8 mouse cellular contexts compared by ENCODE assay signal in genomic region chr2:76648666-76649141, GRCm38 (mm10). TPM values are rescaled to one million over a fixed set of nuclear protein-coding genes. Genes with fewer than 3 reads are reported as not detected.
DNase-seq lines count a peak whose midpoint lies in the region; ATAC-seq and TF ChIP-seq lines count a peak whose summit lies in the region.

No protein-coding gene starts in this region.

- ATAC-seq in heart, embryonic 13.5 days (ENCODE audit: extremely low read depth, insufficient number of reproducible peaks, low FRiP score, low TSS enrichment), result no peak
- peak; percentile 45 for ATAC-seq in intestine, embryonic 16.5 days
- ATAC-seq in midbrain, embryonic 15.5 days (replicated peaks), result peak; percentile 47

- no peak for DNase-seq in heart, postnatal 10 days
- no peak for DNase-seq in ES-E14 (ENCODE audit: low read depth, low spot score)
- no peak for DNase-seq in embryonic facial prominence, embryonic 10.5 days (ENCODE audit: low spot score)
- DNase-seq in gastrocnemius, postnatal 36 days, result no peak
- no peak for DNase-seq in spleen, postnatal 14 days (ENCODE audit: low spot score in 2 of 2)

- peak overlapping the region; percentile 94 for H3K4me2 ChIP-seq in heart, embryonic 13.5 days
- peak overlapping the region; percentile 56 for H3K4me2 ChIP-seq in intestine, embryonic 16.5 days (ENCODE audit: low read depth, low read length)
- peak overlapping the region; percentile 61 for H3K4me2 ChIP-seq in midbrain, embryonic 15.5 days

- no peaks in the 10 kb centered on the region for H3K9me3 ChIP-seq in heart, embryonic 13.5 days
- no peaks in the 10 kb centered on the region for H3K9me3 ChIP-seq in ES-E14 (ENCODE audit: control insufficient read depth, insufficient read depth, low read depth, low read length)
- no peaks in the 10 kb centered on the region for H3K9me3 ChIP-seq in embryonic facial prominence, embryonic 10.5 days
- no peaks in the 10 kb centered on the region for H3K9me3 ChIP-seq in intestine, embryonic 16.5 days (ENCODE audit: control insufficient read depth, low read length)
- no peaks in the 10 kb centered on the region for H3K9me3 ChIP-seq in midbrain, embryonic 15.5 days

- no peaks in the 10 kb centered on the region for H3K27me3 ChIP-seq in heart, embryonic 13.5 days (replicated peaks)
- H3K27me3 ChIP-seq in embryonic facial prominence, embryonic 10.5 days (replicated peaks; ENCODE audit: low read depth, poor library complexity, severe bottlenecking), result no peaks in the 10 kb centered on the region
- H3K27me3 ChIP-seq in intestine, embryonic 16.5 days (replicated peaks; ENCODE audit: control insufficient read depth, insufficient read depth, low read length), result no peaks in the 10 kb centered on the region
- no peaks in the 10 kb centered on the region for H3K27me3 ChIP-seq in midbrain, embryonic 15.5 days (replicated peaks)

- 26% methylated on average over 13 of the region's 13 CpGs for WGBS in heart, embryonic 13.5 days
- 29% methylated on average over 13 of the region's 13 CpGs for WGBS in embryonic facial prominence, embryonic 10.5 days
- whole genome bisulfite sequencing in intestine, embryonic 16.5 days, result 30% methylated on average over 13 of the region's 13 CpGs
- 27% methylated on average over 13 of the region's 13 CpGs for WGBS in midbrain, embryonic 15.5 days

- H3K36me3 ChIP-seq in heart, embryonic 13.5 days, result peaks cover 8% of the 10 kb centered on the region; the same call in 1 of the 2 replicates
- no peaks in the 10 kb centered on the region for H3K36me3 ChIP-seq in ES-E14 (ENCODE audit: control insufficient read depth, insufficient read depth, low read length, poor library complexity, severe bottlenecking)
- H3K36me3 ChIP-seq in embryonic facial prominence, embryonic 10.5 days (replicated peaks), result peaks cover 17% of the 10 kb centered on the region
- H3K36me3 ChIP-seq in intestine, embryonic 16.5 days (ENCODE audit: control insufficient read depth, insufficient read depth, low read length), result no peaks in the 10 kb centered on the region
- H3K36me3 ChIP-seq in midbrain, embryonic 15.5 days (replicated peaks), result no peaks in the 10 kb centered on the region

- in situ Hi-C loops in ES-E14 (cut with MboI; ENCODE audit: low sequenced_read_pairs in 2 of 2, unreplicated experiment in 2 of 2), result no loop called here

- intact Hi-C loops in heart, postnatal 10 days (cut with DNase I), result loop anchor here (2.0 kb wide), 1 partner anchor 24 kb away; the partner anchor contains the start of gene Fkbp7
- intact Hi-C loops in gastrocnemius, postnatal 36 days (cut with DNase I), result no loop called here

- H3K27ac ChIP-seq in heart, embryonic 13.5 days (replicated peaks), result peak overlapping the region; percentile 89
- H3K27ac ChIP-seq in ES-E14 (ENCODE audit: insufficient read depth, low read depth, low read length, poor library complexity, severe bottlenecking), result no peak overlapping the region
- H3K27ac ChIP-seq in embryonic facial prominence, embryonic 10.5 days (replicated peaks), result peak overlapping the region; percentile 95
- H3K27ac ChIP-seq in intestine, embryonic 16.5 days (ENCODE audit: low read length), result peak overlapping the region; percentile 83
- H3K27ac ChIP-seq in midbrain, embryonic 15.5 days, result peak overlapping the region; percentile 93

- H3K9ac ChIP-seq in heart, embryonic 13.5 days, result peak overlapping the region; percentile 78
- peak overlapping the region; percentile 56; the same call in 1 of the 2 replicates for H3K9ac ChIP-seq in ES-E14 (ENCODE audit: insufficient read depth, low read depth, low read length, poor library complexity, severe bottlenecking)
- H3K9ac ChIP-seq in intestine, embryonic 16.5 days (ENCODE audit: low read depth, low read length), result peak overlapping the region; percentile 59
- peak overlapping the region; percentile 27; the same call in 1 of the 2 replicates for H3K9ac ChIP-seq in midbrain, embryonic 15.5 days

- peak overlapping the region; percentile 88 for H3K4me3 ChIP-seq in heart, embryonic 13.5 days
- H3K4me3 ChIP-seq in ES-E14 (ENCODE audit: insufficient read depth in 1 of 2, low read depth in 1 of 2, low read length in 2 of 2, poor library complexity in 1 of 2, severe bottlenecking in 1 of 2), result peak overlapping the region; percentile 33 to 78
- H3K4me3 ChIP-seq in embryonic facial prominence, embryonic 10.5 days, result peak overlapping the region; percentile 80
- H3K4me3 ChIP-seq in intestine, embryonic 16.5 days (ENCODE audit: low read length), result peak overlapping the region; percentile 86
- peak overlapping the region; percentile 84 for H3K4me3 ChIP-seq in midbrain, embryonic 15.5 days

- H3K4me1 ChIP-seq in heart, embryonic 13.5 days, result peaks cover 22% of the 10 kb centered on the region
- no peaks in the 10 kb centered on the region for H3K4me1 ChIP-seq in ES-E14 (ENCODE audit: control insufficient read depth in 2 of 2, insufficient read depth in 2 of 2, low read length in 2 of 2, poor library complexity in 1 of 2)
- H3K4me1 ChIP-seq in embryonic facial prominence, embryonic 10.5 days, result peaks cover 23% of the 10 kb centered on the region
- H3K4me1 ChIP-seq in intestine, embryonic 16.5 days (ENCODE audit: control insufficient read depth, insufficient read depth, low read length), result peaks cover 11% of the 10 kb centered on the region
- peaks cover 21% of the 10 kb centered on the region for H3K4me1 ChIP-seq in midbrain, embryonic 15.5 days

TF ChIP-seq in ES-E14, 5 proteins besides CTCF, POLR2A, EP300 and RAD21:
- TF ChIP-seq MAFK (IDR thresholded peaks at IDR 0.05; ENCODE audit: insufficient read depth, low read depth, low read length), result no peak
- TF ChIP-seq ZNF384 (IDR thresholded peaks at IDR 0.05; ENCODE audit: low read depth, low read length), result no peak
- no peak for TF ChIP-seq HCFC1 (IDR thresholded peaks at IDR 0.05; ENCODE audit: borderline replicate concordance, insufficient read depth, low read length)
- TF ChIP-seq CHD2 (IDR thresholded peaks at IDR 0.05; ENCODE audit: low read depth, low read length), result no peak
- TF ChIP-seq ZC3H11A (IDR thresholded peaks at IDR 0.05; ENCODE audit: borderline replicate concordance, low read depth, low read length), result no peak

RNA-seq across cellular contexts. Expression of gene Pjvk, which starts 0.4 kb away (rescaled TPM):
- polyA plus RNA-seq in heart, embryonic 13.5 days (2015; fragmentation: Nextera tagmentation; extraction: Ambion mirVana), result 0.11 TPM in 1 of 2 replicates, not detected in the other
- under 1 TPM in 1 of 2 experiments, not detected in 1; 0.45 TPM for total RNA-seq in heart, postnatal 10 days (2021)
- total RNA-seq in ES-E14 (2012; rRNA removed), result not detected in 2 replicates
- polyA plus RNA-seq in embryonic facial prominence, embryonic 10.5 days (2016; fragmentation: Nextera tagmentation; extraction: Ambion mirVana), result 0.36 and 0.56 TPM in 2 replicates
- polyA plus RNA-seq in intestine, embryonic 16.5 days (2015; fragmentation: Nextera tagmentation; extraction: Ambion mirVana), result not detected in 2 replicates
- polyA plus RNA-seq in midbrain, embryonic 15.5 days (2015; fragmentation: Nextera tagmentation; extraction: Ambion mirVana), result 0.65 and 0.93 TPM in 2 replicates
- not detected for total RNA-seq in gastrocnemius, postnatal 36 days (2021)

RNA-seq across cellular contexts. Expression of gene Prkra, which starts 0.9 kb away (rescaled TPM):
- 31.8 and 35.1 TPM in 2 replicates for polyA plus RNA-seq in heart, embryonic 13.5 days (2015; fragmentation: Nextera tagmentation; extraction: Ambion mirVana)
- 10 to 100 TPM; 16.4 to 18.4 TPM for total RNA-seq in heart, postnatal 10 days (2021)
- total RNA-seq in ES-E14 (2012; rRNA removed), result 8.2 and 13.0 TPM in 2 replicates
- polyA plus RNA-seq in embryonic facial prominence, embryonic 10.5 days (2016; fragmentation: Nextera tagmentation; extraction: Ambion mirVana), result 84.4 and 85.0 TPM in 2 replicates
- polyA plus RNA-seq in intestine, embryonic 16.5 days (2015; fragmentation: Nextera tagmentation; extraction: Ambion mirVana), result 37.8 and 38.3 TPM in 2 replicates
- polyA plus RNA-seq in midbrain, embryonic 15.5 days (2015; fragmentation: Nextera tagmentation; extraction: Ambion mirVana), result 104 and 108 TPM in 2 replicates
- total RNA-seq in gastrocnemius, postnatal 36 days (2021), result 1 to 10 TPM; 3.5 to 3.7 TPM

RNA-seq across cellular contexts. Expression of gene Fkbp7, which starts 24.2 kb away (rescaled TPM):
- polyA plus RNA-seq in heart, embryonic 13.5 days (2015; fragmentation: Nextera tagmentation; extraction: Ambion mirVana), result 62.4 and 64.8 TPM in 2 replicates
- total RNA-seq in heart, postnatal 10 days (2021), result 10 to 100 TPM; 30.3 to 33.6 TPM
- total RNA-seq in ES-E14 (2012; rRNA removed), result 6.2 and 7.5 TPM in 2 replicates
- 18.9 and 24.6 TPM in 2 replicates for polyA plus RNA-seq in embryonic facial prominence, embryonic 10.5 days (2016; fragmentation: Nextera tagmentation; extraction: Ambion mirVana)
- 42.7 and 44.5 TPM in 2 replicates for polyA plus RNA-seq in intestine, embryonic 16.5 days (2015; fragmentation: Nextera tagmentation; extraction: Ambion mirVana)
- 11.8 and 13.9 TPM in 2 replicates for polyA plus RNA-seq in midbrain, embryonic 15.5 days (2015; fragmentation: Nextera tagmentation; extraction: Ambion mirVana)
- 10 to 100 TPM in 1 of 2 experiments, 1 to 10 TPM in 1; 7.2 to 11.2 TPM for total RNA-seq in gastrocnemius, postnatal 36 days (2021)

RNA-seq across cellular contexts. Expression of gene Plekha3, which starts 26.4 kb away (rescaled TPM):
- polyA plus RNA-seq in heart, embryonic 13.5 days (2015; fragmentation: Nextera tagmentation; extraction: Ambion mirVana), result 5.7 and 7.0 TPM in 2 replicates
- 10 to 100 TPM; 21.3 to 24.3 TPM for total RNA-seq in heart, postnatal 10 days (2021)
- total RNA-seq in ES-E14 (2012; rRNA removed), result 15.2 and 18.8 TPM in 2 replicates
- 12.0 TPM in 2 replicates for polyA plus RNA-seq in embryonic facial prominence, embryonic 10.5 days (2016; fragmentation: Nextera tagmentation; extraction: Ambion mirVana)
- polyA plus RNA-seq in intestine, embryonic 16.5 days (2015; fragmentation: Nextera tagmentation; extraction: Ambion mirVana), result 2.1 and 2.2 TPM in 2 replicates
- polyA plus RNA-seq in midbrain, embryonic 15.5 days (2015; fragmentation: Nextera tagmentation; extraction: Ambion mirVana), result 10.5 TPM in 2 replicates
- 1 to 10 TPM; 8.2 to 8.6 TPM for total RNA-seq in gastrocnemius, postnatal 36 days (2021)

Comparison
In these comparisons a context has a peak if more than half of its experiments do, and no peak if none do; other contexts are left out.
1. H3K9ac ChIP-seq: peak in every context shown above with its lines; median percentile 78 in heart, embryonic 13.5 days; 59 in intestine, embryonic 16.5 days; 56 in ES-E14; 27 in midbrain, embryonic 15.5 days.